Mouse (Mus musculus): ENCODE results near the gene Hs1bp3. TPM values are rescaled to one million over a fixed set of nuclear protein-coding genes. Genes with fewer than 3 reads are reported as not detected.
A peak's percentile ranks its signal among the peaks of the same experiment; 100 is the strongest.

The Hs1bp3 gene
- 10 to 100 TPM; 10.5 to 12.0 TPM for total RNA-seq (2021)
- long read RNA-seq, partial matches to known transcripts = 4 of 8 reads
- long read RNA-seq, other reads (novel, unspliced or antisense) = 1 of 8 reads

- DNase-seq (ENCODE audit: low spot score in 2 of 2) = peak; percentile 87 to 91
Observed at GRCm38 (mm10) chr12:8313270-8313771, at the start of gene Hs1bp3. Gene Hs1bp3, plus strand, starts transcription at chr12:8313432.

GRCm38 (mm10) chr12:8266311-8266710 is 46.9 kb upstream of the Hs1bp3 start:
- DNase-seq (ENCODE audit: low spot score in 2 of 2) = no peak

GRCm38 (mm10) chr12:8269627-8270026 is 43.6 kb upstream of the Hs1bp3 start:
- no peak for DNase-seq (ENCODE audit: low spot score in 2 of 2)

GRCm38 (mm10) chr12:8271405-8271804 is 41.8 kb upstream of the Hs1bp3 start:
- DNase-seq (ENCODE audit: low spot score in 2 of 2) = no peak

GRCm38 (mm10) chr12:8273471-8274171 is 39.6 kb upstream of the Hs1bp3 start:
- no peak for DNase-seq (ENCODE audit: low spot score in 2 of 2)

GRCm38 (mm10) chr12:8275424-8275823 is 37.8 kb upstream of the Hs1bp3 start:
- no peak for DNase-seq (ENCODE audit: low spot score in 2 of 2)

GRCm38 (mm10) chr12:8281225-8282017 is 31.8 kb upstream of the Hs1bp3 start:
- DNase-seq (ENCODE audit: low spot score in 2 of 2) = no peak

- no peak for DNase-seq (ENCODE audit: low spot score in 2 of 2)
Observed at GRCm38 (mm10) chr12:8287970-8288369, 25.3 kb upstream of the Hs1bp3 start.

GRCm38 (mm10) chr12:8289099-8289498 is 24.1 kb upstream of the Hs1bp3 start:
- DNase-seq (ENCODE audit: low spot score in 2 of 2) = no peak

GRCm38 (mm10) chr12:8289499-8289898 is 23.7 kb upstream of the Hs1bp3 start:
- no peak for DNase-seq (ENCODE audit: low spot score in 2 of 2)

GRCm38 (mm10) chr12:8291157-8291853 is 21.9 kb upstream of the Hs1bp3 start:
- DNase-seq (ENCODE audit: low spot score in 2 of 2) = peak in 1 of 2 experiments; percentile 48

GRCm38 (mm10) chr12:8295307-8295913 is 17.8 kb upstream of the Hs1bp3 start:
- DNase-seq (ENCODE audit: low spot score in 2 of 2) = no peak

- DNase-seq (ENCODE audit: low spot score in 2 of 2) = no peak
Observed at GRCm38 (mm10) chr12:8296154-8296553, 17.1 kb upstream of the Hs1bp3 start.

- no peak for DNase-seq (ENCODE audit: low spot score in 2 of 2)
Observed at GRCm38 (mm10) chr12:8297586-8298214, 15.5 kb upstream of the Hs1bp3 start.

GRCm38 (mm10) chr12:8298361-8299142 is 14.7 kb upstream of the Hs1bp3 start:
- DNase-seq (ENCODE audit: low spot score in 2 of 2) = no peak

GRCm38 (mm10) chr12:8299143-8300110 is 13.8 kb upstream of the Hs1bp3 start:
- no peak for DNase-seq (ENCODE audit: low spot score in 2 of 2)

- no peak for DNase-seq (ENCODE audit: low spot score in 2 of 2)
Observed at GRCm38 (mm10) chr12:8300111-8300480, 13.1 kb upstream of the Hs1bp3 start.

GRCm38 (mm10) chr12:8300521-8300920 is 12.7 kb upstream of the Hs1bp3 start:
- DNase-seq (ENCODE audit: low spot score in 2 of 2) = no peak

Data from layer of hippocampus, postnatal 10 days (tissue).